Mouse (Mus musculus) limb, embryonic 10.5 days (tissue): ENCODE data around the gene Pmepa1. TPM values are rescaled to one million over a fixed set of nuclear protein-coding genes. Genes with fewer than 3 reads are reported as not detected.

Experiments
- DNase-seq: peaks from one replicate; pipeline ENCODE4 v3.0.0-alpha.2; 2017; ENCODE audit warnings: low spot score
- H3K27ac ChIP-seq: fragments of 300-500 bp; sonication (generic); 2 replicates; pipeline ENCODE4 v1.5.1; 2016; ENCODE audit warnings: mild to moderate bottlenecking
- H3K27me3 ChIP-seq: fragments of 300-500 bp; sonication (generic); 2 replicates; pipeline ENCODE4 v1.6.1; 2016; ENCODE audit warnings: low read depth, mild to moderate bottlenecking; ENCODE audit not compliant: poor library complexity, severe bottlenecking
- H3K36me3 ChIP-seq: fragments of 300-500 bp; sonication (generic); 2 replicates; pipeline ENCODE4 v1.6.1; 2016; ENCODE audit warnings: mild to moderate bottlenecking, moderate library complexity
- H3K4me1 ChIP-seq: fragments of 300-500 bp; sonication (generic); 2 replicates; pipeline ENCODE4 v1.6.1; 2016
- H3K4me3 ChIP-seq: fragments of 300-500 bp; sonication (generic); 2 replicates; pipeline ENCODE4 v1.5.1; 2016; ENCODE audit warnings: mild to moderate bottlenecking, moderate library complexity
- H3K9me3 ChIP-seq: fragments of 300-500 bp; sonication (generic); replicated peaks from 2 replicates; pipeline ENCODE4 v1.6.1; 2016; ENCODE audit warnings: mild to moderate bottlenecking
- WGBS: fragments of 180-500 bp; shearing (Covaris S2); methylation state at CpG from one replicate; pipeline ENCODE4 v1.1.7; 2016; 5-methylcytosine and 5-hydroxymethylcytosine counted together
- polyA plus RNA-seq: library from polyadenylated mRNA; unstranded; fragments of >200 nt; fragmentation: Nextera tagmentation; extraction: Ambion mirVana; gene quantifications from 2 replicates; pipeline ENCODE4 v1.2.1, GENCODE M21; 2016

The Pmepa1 gene
- polyA plus RNA-seq, result 1.1 and 2.0 TPM in 2 replicates

- peaks cover 60% of the 10 kb centered on the region for H3K27me3 ChIP-seq
- WGBS, result 2% methylated on average over 61 of the region's 61 CpGs
- peak; percentile 91 for DNase-seq
- H3K4me1 ChIP-seq, result peaks cover 45% of the 10 kb centered on the region
- H3K4me3 ChIP-seq, result peak within 1 kb of the TSS; percentile 93
- H3K27ac ChIP-seq, result peak within 1 kb of the TSS; percentile 97
- no peaks in the 10 kb centered on the region for H3K9me3 ChIP-seq
- no peaks in the 10 kb centered on the region for H3K36me3 ChIP-seq
These were observed at the start of gene Pmepa1 for GRCm38 (mm10) chr2:173276409-173276808. TSS of gene Pmepa1 (minus strand) at chr2:173276533.

GRCm38 (mm10) chr2:173321754-173322153 is 45.4 kb upstream of the Pmepa1 start:
- Histone ChIP-seq H3K36me3 (no peaks in the 10 kb centered on the region), H3K4me3 (no peak overlapping the region), H3K9me3 (no peaks in the 10 kb centered on the region), H3K27ac (no peak overlapping the region), H3K4me1 (peaks cover 7% of the 10 kb centered on the region; the same call in 1 of the 2 replicates), H3K27me3 (no peaks in the 10 kb centered on the region)
- no peak for DNase-seq
- 87% methylated on average over 6 of the region's 6 CpGs for WGBS

GRCm38 (mm10) chr2:173321194-173321593 is 44.9 kb upstream of the Pmepa1 start:
- Histone ChIP-seq H3K27ac (peak overlapping the region; percentile 9; the same call in 1 of the 2 replicates), H3K4me1 (peaks cover 7% of the 10 kb centered on the region; the same call in 1 of the 2 replicates), H3K27me3 (no peaks in the 10 kb centered on the region), H3K4me3 (no peak overlapping the region), H3K36me3 (no peaks in the 10 kb centered on the region), H3K9me3 (no peaks in the 10 kb centered on the region)
- DNase-seq, result no peak
- WGBS, result 77% methylated on average over 2 of the region's 2 CpGs

GRCm38 (mm10) chr2:173314291-173314690 is 38.0 kb upstream of the Pmepa1 start:
- Histone ChIP-seq H3K9me3 (no peaks in the 10 kb centered on the region), H3K27me3 (0 out of 2 replicates have a peak, but pooled peaks cover 5% of the 10 kb centered on the region), H3K4me1 (no peaks in the 10 kb centered on the region), H3K36me3 (no peaks in the 10 kb centered on the region), H3K27ac (no peak overlapping the region), H3K4me3 (no peak overlapping the region)
- no CpG with 5 or more reads among the region's 1 CpGs for WGBS
- no peak for DNase-seq

GRCm38 (mm10) chr2:173308486-173308885 is 32.2 kb upstream of the Pmepa1 start:
- WGBS, result 92% methylated on average over 10 of the region's 10 CpGs
- Histone ChIP-seq H3K4me3 (no peak overlapping the region), H3K9me3 (no peaks in the 10 kb centered on the region), H3K4me1 (peaks cover 14% of the 10 kb centered on the region), H3K36me3 (no peaks in the 10 kb centered on the region), H3K27ac (no peak overlapping the region), H3K27me3 (peaks cover 47% of the 10 kb centered on the region)
- no peak for DNase-seq

GRCm38 (mm10) chr2:173307984-173308383 is 31.7 kb upstream of the Pmepa1 start:
- no peaks in the 10 kb centered on the region for H3K36me3 ChIP-seq
- DNase-seq, result no peak
- peak overlapping the region; percentile 30; the same call in 1 of the 2 replicates for H3K4me3 ChIP-seq
- peaks cover 46% of the 10 kb centered on the region for H3K27me3 ChIP-seq
- no peaks in the 10 kb centered on the region for H3K9me3 ChIP-seq
- H3K4me1 ChIP-seq, result peaks cover 14% of the 10 kb centered on the region
- 21% methylated on average over 4 of the region's 4 CpGs for WGBS
- no peak overlapping the region for H3K27ac ChIP-seq

GRCm38 (mm10) chr2:173307561-173307960 is 31.2 kb upstream of the Pmepa1 start:
- Histone ChIP-seq H3K4me1 (peaks cover 14% of the 10 kb centered on the region), H3K27ac (no peak overlapping the region), H3K36me3 (no peaks in the 10 kb centered on the region), H3K4me3 (peak overlapping the region; percentile 30), H3K27me3 (peaks cover 42% of the 10 kb centered on the region), H3K9me3 (no peaks in the 10 kb centered on the region; the same call in 1 of the 2 replicates)
- WGBS, result 9% methylated on average over 17 of the region's 18 CpGs
- peak; percentile 60 for DNase-seq

GRCm38 (mm10) chr2:173306734-173307525 is 30.6 kb upstream of the Pmepa1 start:
- Histone ChIP-seq H3K36me3 (no peaks in the 10 kb centered on the region), H3K9me3 (no peaks in the 10 kb centered on the region; the same call in 1 of the 2 replicates), H3K27me3 (peaks cover 42% of the 10 kb centered on the region), H3K27ac (no peak overlapping the region), H3K4me3 (no peak overlapping the region), H3K4me1 (peaks cover 17% of the 10 kb centered on the region)
- WGBS, result 48% methylated on average over 9 of the region's 11 CpGs
- DNase-seq, result no peak

GRCm38 (mm10) chr2:173305011-173305410 is 28.7 kb upstream of the Pmepa1 start:
- Histone ChIP-seq H3K4me1 (peaks cover 18% of the 10 kb centered on the region), H3K27ac (no peak overlapping the region), H3K36me3 (no peaks in the 10 kb centered on the region), H3K4me3 (no peak overlapping the region), H3K27me3 (peaks cover 42% of the 10 kb centered on the region), H3K9me3 (no peaks in the 10 kb centered on the region; the same call in 1 of the 2 replicates)
- 32% methylated on average over 12 of the region's 12 CpGs for WGBS
- no peak for DNase-seq

GRCm38 (mm10) chr2:173300663-173301630 is 24.6 kb upstream of the Pmepa1 start:
- Histone ChIP-seq H3K4me3 (no peak overlapping the region), H3K27me3 (peaks cover 23% of the 10 kb centered on the region), H3K4me1 (0 out of 2 replicates have a peak, but pooled peaks cover 3% of the 10 kb centered on the region), H3K36me3 (no peaks in the 10 kb centered on the region), H3K27ac (no peak overlapping the region), H3K9me3 (no peaks in the 10 kb centered on the region; the same call in 1 of the 2 replicates)
- no peak for DNase-seq
- 67% methylated on average over 28 of the region's 28 CpGs for WGBS

GRCm38 (mm10) chr2:173296408-173296807 is 20.1 kb upstream of the Pmepa1 start:
- 90% methylated on average over 9 of the region's 9 CpGs for WGBS
- H3K4me3 ChIP-seq, result no peak overlapping the region
- no peaks in the 10 kb centered on the region for H3K36me3 ChIP-seq
- no peak for DNase-seq
- no peak overlapping the region for H3K27ac ChIP-seq
- H3K27me3 ChIP-seq, result no peaks in the 10 kb centered on the region
- H3K4me1 ChIP-seq, result no peaks in the 10 kb centered on the region
- no peaks in the 10 kb centered on the region for H3K9me3 ChIP-seq

- Histone ChIP-seq H3K27me3 (no peaks in the 10 kb centered on the region), H3K27ac (no peak overlapping the region; the same call in 1 of the 2 replicates), H3K4me3 (no peak overlapping the region), H3K4me1 (no peaks in the 10 kb centered on the region), H3K36me3 (no peaks in the 10 kb centered on the region), H3K9me3 (no peaks in the 10 kb centered on the region)
- no peak for DNase-seq
- 82% methylated on average over 6 of the region's 6 CpGs for WGBS
These were observed 16.7 kb upstream of the Pmepa1 start for GRCm38 (mm10) chr2:173293042-173293441.
